Mouse (Mus musculus) urinary bladder, postnatal 0 days (tissue): ENCODE results near the gene Hpgd. TPM values are rescaled to one million over a fixed set of nuclear protein-coding genes. Genes with fewer than 3 reads are reported as not detected.

Experiments
- polyA plus RNA-seq: library from polyadenylated mRNA; unstranded; fragments of >200 nt; fragmentation: Nextera tagmentation; extraction: Ambion mirVana; gene quantifications from 2 replicates; pipeline ENCODE4 v1.2.1, GENCODE M21; 2015

Gene Hpgd
- 32.3 and 53.6 TPM in 2 replicates for polyA plus RNA-seq

DNA sequence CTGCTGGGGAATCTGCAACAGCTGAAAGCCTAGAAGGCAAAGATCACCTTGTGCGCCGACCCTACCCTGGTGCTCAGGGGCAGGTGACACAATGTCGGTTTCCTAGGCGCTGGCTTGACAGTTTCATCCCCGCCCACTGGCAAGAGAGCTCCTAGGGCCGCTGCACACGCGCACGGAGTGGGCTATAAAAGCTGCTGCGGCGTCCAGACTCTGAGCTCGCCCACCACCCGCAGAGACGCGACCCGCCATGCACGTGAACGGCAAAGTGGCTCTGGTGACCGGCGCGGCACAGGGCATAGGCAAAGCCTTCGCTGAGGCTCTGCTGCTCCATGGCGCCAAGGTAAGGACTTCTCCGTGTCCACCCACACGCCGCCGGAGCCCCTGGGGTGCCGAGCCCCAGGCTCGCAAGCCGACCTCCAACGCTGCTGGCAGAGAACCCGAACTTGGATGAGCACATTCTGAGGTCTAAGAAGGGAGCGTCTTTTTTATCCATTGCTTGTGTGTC is at the start of gene Hpgd:
Gene Hpgd, plus strand, starts transcription at position 213 of the 505 bp plus-strand sequence.

